Mouse (Mus musculus) limb, embryonic 15.5 days (tissue): ENCODE results near the gene Olfr583. TPM values are rescaled to one million over a fixed set of nuclear protein-coding genes. Genes with fewer than 3 reads are reported as not detected.

Experiments
- ATAC-seq: fragments of 200-750 bp; cut with Nextera tagmentation; 2 replicates; pipeline ENCODE4 v1.8.0; 2017; ENCODE audit warnings: low read depth, moderate TSS enrichment; ENCODE audit not compliant: insufficient number of reproducible peaks, low FRiP score, low TSS enrichment
- H3K27ac ChIP-seq: fragments of 300-500 bp; sonication (generic); 2 replicates; pipeline ENCODE4 v1.5.1; 2015; ENCODE audit warnings: moderate library complexity, mild to moderate bottlenecking, inconsistent platforms
- H3K27me3 ChIP-seq: fragments of 300-500 bp; sonication (generic); 2 replicates; pipeline ENCODE4 v1.6.1; 2015; ENCODE audit warnings: inconsistent platforms
- H3K36me3 ChIP-seq: fragments of 300-500 bp; sonication (generic); 2 replicates; pipeline ENCODE4 v1.6.1; 2015; ENCODE audit warnings: inconsistent platforms
- H3K4me1 ChIP-seq: fragments of 300-500 bp; sonication (generic); 2 replicates; pipeline ENCODE4 v1.6.1; 2015; ENCODE audit warnings: inconsistent platforms
- H3K4me2 ChIP-seq: fragments of 300-500 bp; sonication (generic); 2 replicates; pipeline ENCODE4 v1.6.1; 2015; ENCODE audit warnings: mild to moderate bottlenecking, inconsistent platforms
- H3K4me3 ChIP-seq: fragments of 300-500 bp; sonication (generic); 2 replicates; pipeline ENCODE4 v1.5.1; 2015; ENCODE audit warnings: mild to moderate bottlenecking, inconsistent platforms
- H3K9ac ChIP-seq: fragments of 300-500 bp; sonication (generic); 2 replicates; pipeline ENCODE4 v1.6.1; 2015; ENCODE audit warnings: inconsistent platforms
- H3K9me3 ChIP-seq: fragments of 300-500 bp; sonication (generic); 2 replicates; pipeline ENCODE4 v1.6.1; 2016; ENCODE audit warnings: inconsistent platforms
- WGBS: fragments of 180-500 bp; shearing (Covaris S2); methylation state at CpG from one replicate; pipeline ENCODE4 v1.1.7; 2015; 5-methylcytosine and 5-hydroxymethylcytosine counted together
- polyA plus RNA-seq: library from polyadenylated mRNA; unstranded; fragments of >200 nt; fragmentation: Nextera tagmentation; extraction: Ambion mirVana; gene quantifications from 2 replicates; pipeline ENCODE4 v1.2.1, GENCODE M21; 2015

Gene Olfr583
- polyA plus RNA-seq, result not detected in 2 replicates

GRCm38 (mm10) chr7:103051000-103051399 lies at the start of gene Olfr583:
Gene Olfr583, plus strand, starts transcription at chr7:103051300.
- H3K36me3 ChIP-seq, result no peaks in the 10 kb centered on the region
- H3K9ac ChIP-seq, result no peak within 1 kb of the TSS
- H3K4me3 ChIP-seq, result no peak within 1 kb of the TSS
- ATAC-seq, result no peak
- no peaks in the 10 kb centered on the region for H3K4me1 ChIP-seq
- H3K4me2 ChIP-seq, result no peak within 1 kb of the TSS
- H3K9me3 ChIP-seq, result no peaks in the 10 kb centered on the region
- no peak within 1 kb of the TSS for H3K27ac ChIP-seq
- WGBS, result 76% methylated on average over 1 of the region's 1 CpGs
- no peaks in the 10 kb centered on the region for H3K27me3 ChIP-seq

- H3K9me3 ChIP-seq, result no peaks in the 10 kb centered on the region
- H3K4me1 ChIP-seq, result no peaks in the 10 kb centered on the region
- ATAC-seq, result no peak
- no peak within 1 kb of the TSS for H3K4me2 ChIP-seq
- H3K4me3 ChIP-seq, result no peak within 1 kb of the TSS
- H3K9ac ChIP-seq, result no peak within 1 kb of the TSS
- H3K36me3 ChIP-seq, result no peaks in the 10 kb centered on the region
- no peaks in the 10 kb centered on the region for H3K27me3 ChIP-seq
- H3K27ac ChIP-seq, result no peak within 1 kb of the TSS
Observed at GRCm38 (mm10) chr7:103037724-103038123, 13.4 kb upstream of the Olfr583 start, which contains the start of gene Olfr582. Gene Olfr582, plus strand, starts transcription at chr7:103038024.

GRCm38 (mm10) chr7:103081585-103081984 lies 30.5 kb downstream of the Olfr583 start, which contains the start of gene Olfr584:
Gene Olfr584, plus strand, starts transcription at chr7:103081885.
- no peaks in the 10 kb centered on the region; the same call in 1 of the 2 replicates for H3K9me3 ChIP-seq
- ATAC-seq, result no peak
- no peak within 1 kb of the TSS for H3K4me3 ChIP-seq
- H3K4me1 ChIP-seq, result no peaks in the 10 kb centered on the region
- no peak within 1 kb of the TSS for H3K4me2 ChIP-seq
- no peaks in the 10 kb centered on the region for H3K36me3 ChIP-seq
- no peak within 1 kb of the TSS for H3K27ac ChIP-seq
- 74% methylated on average over 1 of the region's 1 CpGs for WGBS
- H3K27me3 ChIP-seq, result no peaks in the 10 kb centered on the region
- no peak within 1 kb of the TSS for H3K9ac ChIP-seq

GRCm38 (mm10) chr7:103097420-103097819 lies 46.3 kb downstream of the Olfr583 start, which contains the start of gene Olfr585:
Gene Olfr585, plus strand, starts transcription at chr7:103097720.
- Histone ChIP-seq H3K4me2 (no peak within 1 kb of the TSS), H3K27ac (no peak within 1 kb of the TSS), H3K4me1 (no peaks in the 10 kb centered on the region), H3K27me3 (no peaks in the 10 kb centered on the region), H3K9ac (no peak within 1 kb of the TSS), H3K9me3 (no peaks in the 10 kb centered on the region), H3K4me3 (no peak within 1 kb of the TSS), H3K36me3 (no peaks in the 10 kb centered on the region)
- 80% methylated on average over 1 of the region's 1 CpGs for WGBS
- no peak for ATAC-seq

Other genes with a start within 250 kb of the Olfr583 start
- gene Olfr564, start 247.8 kb upstream of the Olfr583 start, polyA plus RNA-seq, result not detected in 2 replicates
- not detected in 2 replicates for gene Olfr566, start 192.5 kb upstream of the Olfr583 start, polyA plus RNA-seq
- not detected in 2 replicates for gene Olfr568, start 174.2 kb upstream of the Olfr583 start, polyA plus RNA-seq
- gene Olfr569, start 160.4 kb upstream of the Olfr583 start, polyA plus RNA-seq, result not detected in 2 replicates
- not detected in 2 replicates for gene Olfr570, start 156.7 kb upstream of the Olfr583 start, polyA plus RNA-seq
- not detected in 2 replicates for gene Olfr571, start 133.8 kb upstream of the Olfr583 start, polyA plus RNA-seq
- not detected in 2 replicates for gene Olfr572, start 126.9 kb upstream of the Olfr583 start, polyA plus RNA-seq
- not detected in 2 replicates for gene Olfr573-ps1, start 108.7 kb upstream of the Olfr583 start, polyA plus RNA-seq
- not detected in 2 replicates for gene Olfr574, start 102.8 kb upstream of the Olfr583 start, polyA plus RNA-seq
- not detected in 2 replicates for gene Olfr575, start 92.5 kb upstream of the Olfr583 start, polyA plus RNA-seq
- gene Olfr576, start 88.6 kb upstream of the Olfr583 start, polyA plus RNA-seq, result not detected in 2 replicates
- not detected in 2 replicates for gene Olfr577, start 75.4 kb upstream of the Olfr583 start, polyA plus RNA-seq
- not detected in 2 replicates for gene Olfr578, start 62.0 kb upstream of the Olfr583 start, polyA plus RNA-seq
- gene Olfr582, start 13.3 kb upstream of the Olfr583 start, polyA plus RNA-seq, result not detected in 2 replicates
- gene Olfr584, start 30.6 kb downstream of the Olfr583 start, polyA plus RNA-seq, result not detected in 2 replicates
- gene Olfr585, start 46.4 kb downstream of the Olfr583 start, polyA plus RNA-seq, result not detected in 2 replicates
- not detected in 2 replicates for gene Olfr586, start 74.3 kb downstream of the Olfr583 start, polyA plus RNA-seq
- not detected in 2 replicates for gene Olfr588-ps1, start 89.6 kb downstream of the Olfr583 start, polyA plus RNA-seq
- not detected in 2 replicates for gene Olfr589, start 105.1 kb downstream of the Olfr583 start, polyA plus RNA-seq
- gene Olfr591, start 127.0 kb downstream of the Olfr583 start, polyA plus RNA-seq, result not detected in 2 replicates
- not detected in 2 replicates for gene Olfr592, start 133.5 kb downstream of the Olfr583 start, polyA plus RNA-seq
- gene Olfr593, start 160.6 kb downstream of the Olfr583 start, polyA plus RNA-seq, result not detected in 2 replicates
- gene Olfr594, start 165.7 kb downstream of the Olfr583 start, polyA plus RNA-seq, result not detected in 2 replicates
- not detected in 2 replicates for gene Usp17ld, start 201.2 kb downstream of the Olfr583 start, polyA plus RNA-seq